Mouse (Mus musculus): ENCODE data around the gene Mast4. TPM values are rescaled to one million over a fixed set of nuclear protein-coding genes. Genes with fewer than 3 reads are reported as not detected.

Gene Mast4
- polyA plus RNA-seq, 1 experiment from 2014 or later, result 2.8 TPM

DNA sequence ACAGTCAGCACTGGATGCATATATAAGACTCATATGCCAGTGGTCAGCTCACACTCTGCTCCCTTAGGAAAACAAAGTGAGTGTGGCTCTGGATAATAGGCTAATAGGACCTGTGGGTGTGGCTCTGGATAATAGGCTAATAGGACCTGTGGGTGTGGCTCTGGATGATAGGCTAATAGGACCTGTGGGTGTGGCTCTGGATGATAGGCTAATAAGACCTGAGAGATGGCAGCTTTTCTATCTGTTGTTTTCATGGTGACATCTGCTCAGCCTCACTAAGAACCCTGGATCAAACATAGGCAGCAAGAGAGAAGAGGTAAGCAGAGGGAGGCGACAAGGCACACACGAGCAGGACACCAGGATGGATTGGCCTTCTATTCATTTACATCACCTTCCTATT is 483.7 kb downstream of the Mast4 start:
- no peak overlapping the region for H3K4me3 ChIP-seq (ENCODE audit: low read depth, low read length)
- ATAC-seq, result no peak

DNA sequence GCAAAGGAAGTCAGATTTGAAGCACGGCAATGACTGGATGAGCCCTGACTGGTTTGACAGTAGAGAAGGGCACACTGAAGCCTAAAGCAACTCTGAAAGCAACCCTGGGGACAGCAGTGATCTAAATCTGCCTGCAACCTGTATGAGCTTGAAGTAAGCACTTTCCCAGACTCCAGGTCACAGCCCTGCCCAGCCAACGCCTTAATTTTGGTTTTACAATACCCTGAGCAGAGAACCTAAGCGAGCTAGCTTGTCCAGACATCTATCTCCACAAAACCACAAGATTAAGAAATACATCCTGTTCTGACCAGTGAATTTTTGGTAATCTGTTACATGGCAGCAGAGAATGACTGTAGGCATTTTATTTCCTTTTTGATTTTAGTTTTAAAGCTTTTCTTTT is 485.2 kb downstream of the Mast4 start:
- DNase-seq (no peak), ATAC-seq (no peak)
- Histone ChIP-seq H3K4me3 (ENCODE audit: low read depth, low read length) (no peak overlapping the region), H3K4me1 (ENCODE audit: insufficient read depth) (no peaks in the 10 kb centered on the region), H3K27me3 (ENCODE audit: insufficient read depth, low read length) (no peaks in the 10 kb centered on the region), H3K9ac (replicated peaks) (no peak overlapping the region), H3K4me2 (ENCODE audit: low read depth, low read length) (no peak overlapping the region), H3K27ac (ENCODE audit: low read depth) (no peak overlapping the region), H3K36me3 (replicated peaks; ENCODE audit: insufficient read depth, low read length) (no peaks in the 10 kb centered on the region), H3K9me3 (ENCODE audit: low read length) (no peaks in the 10 kb centered on the region)
- TF ChIP-seq EP300 (IDR thresholded peaks at IDR 0.05; ENCODE audit: low read depth), result no peak
- WGBS (ENCODE audit: insufficient replicate concordance), result 36% methylated on average over 3 of the region's 3 CpGs

More for the DNA sequence above, 483.7 kb downstream of the Mast4 start:
- DNase-seq, result no peak
- H3K36me3 ChIP-seq (replicated peaks; ENCODE audit: insufficient read depth, low read length), result no peaks in the 10 kb centered on the region
- H3K4me2 ChIP-seq (ENCODE audit: low read depth, low read length), result no peak overlapping the region
- H3K27me3 ChIP-seq (ENCODE audit: insufficient read depth, low read length), result no peaks in the 10 kb centered on the region
- 82% methylated on average over 2 of the region's 2 CpGs for WGBS (ENCODE audit: insufficient replicate concordance)
- H3K27ac ChIP-seq (ENCODE audit: low read depth), result no peak overlapping the region
- no peaks in the 10 kb centered on the region for H3K9me3 ChIP-seq (ENCODE audit: low read length)
- H3K4me1 ChIP-seq (ENCODE audit: insufficient read depth), result no peaks in the 10 kb centered on the region
- TF ChIP-seq EP300 (IDR thresholded peaks at IDR 0.05; ENCODE audit: low read depth) (no peak), CTCF (IDR thresholded peaks at IDR 0.05; ENCODE audit: low read depth) (no peak)
- H3K9ac ChIP-seq (replicated peaks), result no peak overlapping the region

DNA sequence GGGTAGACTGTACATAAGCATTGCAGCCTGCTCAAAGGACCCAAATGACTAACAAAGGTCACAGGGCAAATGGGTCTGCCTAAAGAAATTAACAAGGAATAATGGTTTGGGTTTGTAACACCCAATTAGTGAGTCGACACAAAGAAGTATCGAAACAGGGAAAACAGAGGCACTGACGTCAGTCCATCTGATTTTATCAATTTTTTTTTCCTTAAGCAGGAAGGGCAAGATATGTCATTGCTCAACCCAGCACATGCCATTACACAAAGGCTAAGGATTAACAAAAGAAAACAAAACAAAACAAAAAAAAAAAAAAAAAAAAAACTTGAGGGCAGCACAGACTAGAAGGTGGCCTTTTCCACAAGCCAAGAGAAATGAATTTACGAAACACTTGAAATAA is 487.8 kb downstream of the Mast4 start:
- DNase-seq (no peak), ATAC-seq (no peak)
- Histone ChIP-seq H3K4me2 (ENCODE audit: low read depth, low read length) (no peak overlapping the region), H3K27ac (ENCODE audit: low read depth) (no peak overlapping the region), H3K9ac (replicated peaks) (no peak overlapping the region), H3K27me3 (ENCODE audit: insufficient read depth, low read length) (no peaks in the 10 kb centered on the region), H3K9me3 (ENCODE audit: low read length) (no peaks in the 10 kb centered on the region), H3K36me3 (replicated peaks; ENCODE audit: insufficient read depth, low read length) (no peaks in the 10 kb centered on the region), H3K4me1 (ENCODE audit: insufficient read depth) (no peaks in the 10 kb centered on the region), H3K4me3 (ENCODE audit: low read depth, low read length) (no peak overlapping the region)
- no peak for TF ChIP-seq CTCF (IDR thresholded peaks at IDR 0.05; ENCODE audit: low read depth)
- TF ChIP-seq EP300 (IDR thresholded peaks at IDR 0.05; ENCODE audit: low read depth), result no peak
- WGBS (ENCODE audit: insufficient replicate concordance), result 77% methylated on average over 4 of the region's 4 CpGs

DNA sequence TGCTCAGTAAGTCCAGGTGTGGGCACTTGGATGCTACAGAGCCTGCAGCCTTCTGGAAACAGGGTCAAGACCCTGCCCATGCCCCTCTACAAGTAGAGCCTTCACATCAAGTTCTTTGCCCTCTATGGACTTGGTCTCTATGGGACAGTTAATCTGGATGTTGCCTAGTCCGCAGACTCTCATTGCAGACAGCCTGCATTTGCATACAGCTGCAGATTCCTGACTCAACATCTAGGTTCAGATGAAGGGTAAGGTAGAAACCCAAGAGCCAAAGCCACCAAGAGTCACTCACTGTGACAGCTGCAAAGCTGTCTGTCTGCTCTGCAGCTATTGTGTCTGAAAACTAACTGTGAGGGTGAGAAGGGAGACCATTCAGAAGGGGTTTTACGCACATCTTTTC is 491.6 kb downstream of the Mast4 start:
- ATAC-seq (no peak), DNase-seq (no peak)
- Histone ChIP-seq H3K9ac (replicated peaks) (no peak overlapping the region), H3K27me3 (ENCODE audit: insufficient read depth, low read length) (no peaks in the 10 kb centered on the region), H3K4me3 (ENCODE audit: low read depth, low read length) (no peak overlapping the region), H3K27ac (ENCODE audit: low read depth) (no peak overlapping the region), H3K36me3 (replicated peaks; ENCODE audit: insufficient read depth, low read length) (peaks cover 3% of the 10 kb centered on the region; the same call in 1 of the 2 replicates), H3K4me2 (ENCODE audit: low read depth, low read length) (no peak overlapping the region), H3K4me1 (ENCODE audit: insufficient read depth) (no peaks in the 10 kb centered on the region), H3K9me3 (ENCODE audit: low read length) (no peaks in the 10 kb centered on the region)
- 86% methylated on average over 2 of the region's 2 CpGs for WGBS (ENCODE audit: insufficient replicate concordance)
- TF ChIP-seq CTCF (IDR thresholded peaks at IDR 0.05; ENCODE audit: low read depth), result no peak
- TF ChIP-seq EP300 (IDR thresholded peaks at IDR 0.05; ENCODE audit: low read depth), result no peak

DNA sequence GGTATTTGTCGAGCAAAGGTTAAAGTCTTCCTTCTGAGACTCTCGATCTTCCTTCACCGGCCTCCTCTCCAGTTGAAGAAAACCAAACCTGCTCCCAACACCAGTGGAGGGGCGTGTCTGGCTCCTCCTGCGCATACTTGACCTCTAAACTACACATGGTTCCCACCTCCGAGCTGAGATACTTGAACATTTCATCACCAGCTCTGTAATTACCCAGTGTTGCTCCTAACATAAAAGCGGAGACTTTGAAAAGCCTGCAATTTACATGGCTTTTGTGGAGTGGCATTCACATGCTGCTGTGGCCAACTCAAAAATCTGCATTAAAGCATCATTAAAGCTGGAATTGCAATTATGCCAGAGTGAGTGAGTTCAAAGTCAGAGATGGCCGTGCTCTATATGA is 492.1 kb downstream of the Mast4 start:
- H3K9me3 ChIP-seq (ENCODE audit: low read length), result no peaks in the 10 kb centered on the region
- H3K9ac ChIP-seq (replicated peaks), result no peak overlapping the region
- no peaks in the 10 kb centered on the region for H3K27me3 ChIP-seq (ENCODE audit: insufficient read depth, low read length)
- no peak for DNase-seq
- H3K36me3 ChIP-seq (replicated peaks; ENCODE audit: insufficient read depth, low read length), result peaks cover 3% of the 10 kb centered on the region; the same call in 1 of the 2 replicates
- H3K27ac ChIP-seq (ENCODE audit: low read depth), result no peak overlapping the region
- H3K4me1 ChIP-seq (ENCODE audit: insufficient read depth), result no peaks in the 10 kb centered on the region
- H3K4me2 ChIP-seq (ENCODE audit: low read depth, low read length), result no peak overlapping the region
- no peak for ATAC-seq
- no peak overlapping the region for H3K4me3 ChIP-seq (ENCODE audit: low read depth, low read length)
- TF ChIP-seq EP300 (IDR thresholded peaks at IDR 0.05; ENCODE audit: low read depth) (no peak), CTCF (IDR thresholded peaks at IDR 0.05; ENCODE audit: low read depth) (no peak)
- 79% methylated on average over 8 of the region's 8 CpGs for WGBS (ENCODE audit: insufficient replicate concordance)

DNA sequence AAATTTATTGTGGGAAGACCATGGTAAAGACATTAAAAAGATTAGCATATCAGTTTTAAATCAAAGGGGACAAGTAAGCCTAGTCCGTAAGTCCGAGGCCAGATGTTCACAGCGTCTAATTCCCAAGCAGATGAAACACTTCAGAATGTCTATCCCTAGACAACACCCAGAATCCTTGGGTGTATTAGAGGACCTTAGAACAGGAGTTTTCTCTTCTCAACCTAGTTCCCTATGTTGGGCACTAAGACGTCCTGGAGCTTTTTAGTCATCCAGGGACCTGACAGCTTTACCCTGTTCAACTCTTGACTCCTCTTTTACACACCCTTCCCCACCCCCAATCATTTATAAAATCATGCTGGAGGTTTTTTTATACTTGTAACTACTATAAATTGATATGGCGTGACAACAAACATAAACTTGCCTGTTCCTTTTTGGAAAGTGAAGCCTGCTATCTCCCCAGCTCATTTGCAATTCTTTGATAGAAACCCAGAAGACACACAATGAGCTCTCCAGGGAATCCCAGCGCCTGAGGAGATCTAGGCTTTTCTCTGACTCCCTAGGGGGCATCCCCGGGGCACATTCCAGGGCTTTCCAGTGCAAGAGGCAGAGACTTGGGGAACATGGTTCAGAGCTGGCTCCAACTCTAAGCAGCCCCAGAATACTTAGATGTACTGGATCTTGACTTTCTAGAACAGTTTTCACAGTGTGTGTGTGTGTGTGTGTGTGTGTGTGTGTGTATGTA is 494.4 kb downstream of the Mast4 start:
- Histone ChIP-seq H3K4me2 (ENCODE audit: low read depth, low read length) (no peak overlapping the region), H3K4me1 (ENCODE audit: insufficient read depth) (no peaks in the 10 kb centered on the region), H3K27ac (ENCODE audit: low read depth) (no peak overlapping the region), H3K36me3 (replicated peaks; ENCODE audit: insufficient read depth, low read length) (peaks cover 3% of the 10 kb centered on the region; the same call in 1 of the 2 replicates), H3K9me3 (ENCODE audit: low read length) (no peaks in the 10 kb centered on the region), H3K4me3 (ENCODE audit: low read depth, low read length) (no peak overlapping the region), H3K27me3 (ENCODE audit: insufficient read depth, low read length) (no peaks in the 10 kb centered on the region), H3K9ac (replicated peaks) (no peak overlapping the region)
- 73% methylated on average over 7 of the region's 7 CpGs for WGBS (ENCODE audit: insufficient replicate concordance)
- ATAC-seq (no peak), DNase-seq (no peak)
- TF ChIP-seq CTCF (IDR thresholded peaks at IDR 0.05; ENCODE audit: low read depth), result no peak
- TF ChIP-seq EP300 (IDR thresholded peaks at IDR 0.05; ENCODE audit: low read depth), result no peak
